Mouse (Mus musculus): ENCODE measurements around the gene Helb.

- TF ChIP-seq CTCF (IDR thresholded peaks at IDR 0.05; ENCODE audit: low read depth) (no peak), EP300 (IDR thresholded peaks at IDR 0.05; ENCODE audit: low read depth) (no peak)
Measured at GRCm38 (mm10) chr10:120095136-120095535, 17.7 kb downstream of the Helb start.
